8 mouse cellular contexts compared by ENCODE assay signal in the genomic region with DNA sequence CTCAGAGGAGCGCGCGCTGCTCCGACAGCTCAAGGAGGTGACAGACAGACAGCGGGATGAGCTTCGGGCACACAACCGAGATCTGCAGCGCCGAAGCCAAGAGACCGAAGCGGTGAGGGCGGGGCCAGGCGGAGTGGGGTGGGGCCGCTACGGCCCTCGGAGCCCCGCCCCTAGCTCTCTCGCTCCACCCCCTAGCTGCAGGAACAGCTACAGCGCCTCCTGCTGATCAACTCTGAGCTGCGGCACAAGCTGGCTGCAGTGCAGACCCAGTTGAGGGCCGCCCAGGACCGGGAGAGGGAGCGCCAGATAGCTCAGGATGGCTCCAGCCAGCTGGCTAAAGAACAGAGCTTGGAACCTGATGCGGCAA. TPM values are rescaled to one million over a fixed set of nuclear protein-coding genes. Genes with fewer than 3 reads are reported as not detected.
DNase-seq lines count a peak whose midpoint lies in the region; ATAC-seq and TF ChIP-seq lines count a peak whose summit lies in the region.

No protein-coding gene starts in this region.

- H3K27me3 ChIP-seq in forebrain, embryonic 11.5 days (ENCODE audit: control insufficient read depth, insufficient read depth, low read length), result no peaks in the 10 kb centered on the region
- H3K27me3 ChIP-seq in heart, embryonic 16.5 days (ENCODE audit: control insufficient read depth, insufficient read depth, low read length), result no peaks in the 10 kb centered on the region
- H3K27me3 ChIP-seq in liver, embryonic 14.5 days (ENCODE audit: control insufficient read depth, insufficient read depth, low read length), result no peaks in the 10 kb centered on the region
- no peaks in the 10 kb centered on the region for H3K27me3 ChIP-seq in stomach, embryonic 15.5 days (replicated peaks)

- TF ChIP-seq EP300 in liver, embryonic 14.5 days (IDR thresholded peaks at IDR 0.05; ENCODE audit: low read depth), result no peak

- peak overlapping the region; percentile 95 for H3K4me2 ChIP-seq in forebrain, embryonic 11.5 days (ENCODE audit: low read depth, low read length, severe bottlenecking)
- H3K4me2 ChIP-seq in heart, embryonic 16.5 days (ENCODE audit: low read depth, low read length), result peak overlapping the region; percentile 89
- H3K4me2 ChIP-seq in liver, embryonic 14.5 days (ENCODE audit: low read depth), result peak overlapping the region; percentile 99
- H3K4me2 ChIP-seq in stomach, embryonic 15.5 days, result peak overlapping the region; percentile 94

- ATAC-seq in forebrain, embryonic 11.5 days (replicated peaks; ENCODE audit: low FRiP score), result peak; percentile 90
- peak; percentile 85 for ATAC-seq in heart, embryonic 16.5 days (replicated peaks; ENCODE audit: extremely low read depth, insufficient read depth, low FRiP score)
- ATAC-seq in liver, embryonic 14.5 days (ENCODE audit: insufficient read depth), result peak; percentile 85
- peak; percentile 87 for ATAC-seq in stomach, embryonic 15.5 days (ENCODE audit: insufficient read depth, low FRiP score, low read depth)

- H3K36me3 ChIP-seq in forebrain, embryonic 11.5 days (ENCODE audit: control insufficient read depth, insufficient read depth, low read length), result peaks cover 10% of the 10 kb centered on the region
- H3K36me3 ChIP-seq in heart, embryonic 16.5 days (ENCODE audit: control insufficient read depth, insufficient read depth), result peaks cover 34% of the 10 kb centered on the region
- H3K36me3 ChIP-seq in liver, embryonic 14.5 days (replicated peaks; ENCODE audit: control insufficient read depth, insufficient read depth, low read depth), result peaks cover 38% of the 10 kb centered on the region
- peaks cover 29% of the 10 kb centered on the region for H3K36me3 ChIP-seq in stomach, embryonic 15.5 days

- H3K9me3 ChIP-seq in forebrain, embryonic 11.5 days (ENCODE audit: control insufficient read depth, low read length), result no peaks in the 10 kb centered on the region
- no peaks in the 10 kb centered on the region for H3K9me3 ChIP-seq in heart, embryonic 16.5 days (replicated peaks; ENCODE audit: control insufficient read depth, low read length)
- no peaks in the 10 kb centered on the region for H3K9me3 ChIP-seq in liver, embryonic 14.5 days (ENCODE audit: control insufficient read depth, low read length)
- no peaks in the 10 kb centered on the region for H3K9me3 ChIP-seq in stomach, embryonic 15.5 days

- peak; percentile 95 for TF ChIP-seq CTCF in liver, embryonic 14.5 days (IDR thresholded peaks at IDR 0.05; ENCODE audit: low read depth)

- DNase-seq in CD8-positive naive resting alpha-beta T cell, adult 2 months (ENCODE audit: low read depth in 2 of 2, low spot score in 2 of 2), result peak; percentile 87 to 90
- DNase-seq in c-Kit-positive CD71-negative TER-119-negative erythroid progenitor cells, embryonic 14.5 days (ENCODE audit: low read depth), result peak; percentile 83
- peak; percentile 97 for DNase-seq in forebrain, embryonic 11.5 days (ENCODE audit: low spot score)
- peak; percentile 96 to 98 for DNase-seq in kidney, postnatal 25 days
- DNase-seq in liver, embryonic 14.5 days (ENCODE audit: low read depth in 3 of 3, low spot score in 3 of 3), result peak; percentile 74 to 81 (median 75)
- DNase-seq in neural tube, embryonic 10.5 days (ENCODE audit: extremely low spot score, low spot score), result peak; percentile 92

- peaks cover 6% of the 10 kb centered on the region; the same call in 1 of the 2 replicates for H3K4me1 ChIP-seq in forebrain, embryonic 11.5 days (replicated peaks; ENCODE audit: control insufficient read depth, insufficient read depth, low read length)
- peaks cover 13% of the 10 kb centered on the region for H3K4me1 ChIP-seq in heart, embryonic 16.5 days (ENCODE audit: control insufficient read depth, insufficient read depth, low read length)
- H3K4me1 ChIP-seq in liver, embryonic 14.5 days (replicated peaks; ENCODE audit: control insufficient read depth in 2 of 2, insufficient read depth in 2 of 2, low read length in 1 of 2), result peaks cover 6 to 7% of the 10 kb centered on the region in 2 experiments; a peak in 1 of 4 replicates
- peaks cover 25% of the 10 kb centered on the region for H3K4me1 ChIP-seq in stomach, embryonic 15.5 days

- no peak overlapping the region for H3K27ac ChIP-seq in forebrain, embryonic 11.5 days (ENCODE audit: low read depth, low read length)
- H3K27ac ChIP-seq in heart, embryonic 16.5 days (ENCODE audit: low read length), result peak overlapping the region; percentile 96
- peak overlapping the region; percentile 18; the same call in 1 of the 2 replicates for H3K27ac ChIP-seq in liver, embryonic 14.5 days
- H3K27ac ChIP-seq in stomach, embryonic 15.5 days, result peak overlapping the region; percentile 88

- peak overlapping the region; percentile 55 for H3K9ac ChIP-seq in forebrain, embryonic 11.5 days (ENCODE audit: low read length)
- H3K9ac ChIP-seq in heart, embryonic 16.5 days (ENCODE audit: low read length), result peak overlapping the region; percentile 84
- H3K9ac ChIP-seq in liver, embryonic 14.5 days (replicated peaks), result peak overlapping the region; percentile 63
- H3K9ac ChIP-seq in stomach, embryonic 15.5 days, result peak overlapping the region; percentile 44

- WGBS in forebrain, embryonic 11.5 days, result 3% methylated on average over 24 of the region's 24 CpGs
- WGBS in heart, embryonic 16.5 days, result 3% methylated on average over 24 of the region's 24 CpGs
- 4% methylated on average over 24 of the region's 24 CpGs for WGBS in liver, embryonic 14.5 days (ENCODE audit: insufficient replicate concordance)
- WGBS in stomach, embryonic 15.5 days, result 4% methylated on average over 24 of the region's 24 CpGs

- H3K4me3 ChIP-seq in forebrain, embryonic 11.5 days (ENCODE audit: low read depth, low read length), result peak overlapping the region; percentile 43
- H3K4me3 ChIP-seq in heart, embryonic 16.5 days (ENCODE audit: low read length), result peak overlapping the region; percentile 65
- H3K4me3 ChIP-seq in liver, embryonic 14.5 days (ENCODE audit: insufficient read depth in 1 of 2, low read depth in 2 of 2, low read length in 2 of 2), result peak overlapping the region; percentile 48 to 68
- peak overlapping the region; percentile 48 for H3K4me3 ChIP-seq in stomach, embryonic 15.5 days (replicated peaks)

RNA-seq across cellular contexts. Expression of gene Rilp, which starts 0.7 kb away (rescaled TPM):
- 0.28 and 0.69 TPM in 2 replicates for polyA plus RNA-seq in forebrain, embryonic 11.5 days (2014; fragmentation: Nextera tagmentation; extraction: Ambion mirVana)
- polyA plus RNA-seq in heart, embryonic 16.5 days (2015; fragmentation: Nextera tagmentation; extraction: Ambion mirVana), result 11.0 and 13.3 TPM in 2 replicates
- polyA plus RNA-seq in liver, embryonic 14.5 days (2012; rRNA removed), result 1.6 and 1.7 TPM in 2 replicates
- polyA plus RNA-seq in liver, embryonic 14.5 days (2014; fragmentation: Nextera tagmentation; extraction: Ambion mirVana), result 2.0 and 2.4 TPM in 2 replicates
- polyA plus RNA-seq in stomach, embryonic 15.5 days (2015; fragmentation: Nextera tagmentation; extraction: Ambion mirVana), result 1.0 and 1.1 TPM in 2 replicates

RNA-seq across cellular contexts. Expression of gene Scarf1, which starts 2.7 kb away (rescaled TPM):
- 4.2 TPM in 2 replicates for polyA plus RNA-seq in forebrain, embryonic 11.5 days (2014; fragmentation: Nextera tagmentation; extraction: Ambion mirVana)
- 11.0 and 14.0 TPM in 2 replicates for polyA plus RNA-seq in heart, embryonic 16.5 days (2015; fragmentation: Nextera tagmentation; extraction: Ambion mirVana)
- 2.4 and 2.6 TPM in 2 replicates for polyA plus RNA-seq in liver, embryonic 14.5 days (2012; rRNA removed)
- polyA plus RNA-seq in liver, embryonic 14.5 days (2014; fragmentation: Nextera tagmentation; extraction: Ambion mirVana), result 1.1 and 2.0 TPM in 2 replicates
- polyA plus RNA-seq in stomach, embryonic 15.5 days (2015; fragmentation: Nextera tagmentation; extraction: Ambion mirVana), result 6.3 and 7.1 TPM in 2 replicates

RNA-seq across cellular contexts. Expression of gene Slc43a2, which starts 20.9 kb away (rescaled TPM):
- 5.5 and 7.5 TPM in 2 replicates for polyA plus RNA-seq in forebrain, embryonic 11.5 days (2014; fragmentation: Nextera tagmentation; extraction: Ambion mirVana)
- polyA plus RNA-seq in heart, embryonic 16.5 days (2015; fragmentation: Nextera tagmentation; extraction: Ambion mirVana), result 3.0 and 4.3 TPM in 2 replicates
- 2.7 and 3.0 TPM in 2 replicates for polyA plus RNA-seq in liver, embryonic 14.5 days (2012; rRNA removed)
- 2.4 and 2.8 TPM in 2 replicates for polyA plus RNA-seq in liver, embryonic 14.5 days (2014; fragmentation: Nextera tagmentation; extraction: Ambion mirVana)
- 4.9 and 6.3 TPM in 2 replicates for polyA plus RNA-seq in stomach, embryonic 15.5 days (2015; fragmentation: Nextera tagmentation; extraction: Ambion mirVana)

RNA-seq across cellular contexts. Expression of gene Prpf8, which starts 24.0 kb away (rescaled TPM):
- polyA plus RNA-seq in forebrain, embryonic 11.5 days (2014; fragmentation: Nextera tagmentation; extraction: Ambion mirVana), result 133 TPM in 2 replicates
- 31.4 and 34.1 TPM in 2 replicates for polyA plus RNA-seq in heart, embryonic 16.5 days (2015; fragmentation: Nextera tagmentation; extraction: Ambion mirVana)
- 34.2 and 38.1 TPM in 2 replicates for polyA plus RNA-seq in liver, embryonic 14.5 days (2012; rRNA removed)
- polyA plus RNA-seq in liver, embryonic 14.5 days (2014; fragmentation: Nextera tagmentation; extraction: Ambion mirVana), result 34.2 and 42.2 TPM in 2 replicates
- polyA plus RNA-seq in stomach, embryonic 15.5 days (2015; fragmentation: Nextera tagmentation; extraction: Ambion mirVana), result 49.9 and 58.6 TPM in 2 replicates

RNA-seq across cellular contexts. Expression of gene Tlcd2, which starts 49.1 kb away (rescaled TPM):
- polyA plus RNA-seq in forebrain, embryonic 11.5 days (2014; fragmentation: Nextera tagmentation; extraction: Ambion mirVana), result 9.5 TPM in 2 replicates
- polyA plus RNA-seq in heart, embryonic 16.5 days (2015; fragmentation: Nextera tagmentation; extraction: Ambion mirVana), result 11.2 and 12.1 TPM in 2 replicates
- polyA plus RNA-seq in liver, embryonic 14.5 days (2012; rRNA removed), result 7.3 and 8.2 TPM in 2 replicates
- polyA plus RNA-seq in liver, embryonic 14.5 days (2014; fragmentation: Nextera tagmentation; extraction: Ambion mirVana), result 11.9 and 13.0 TPM in 2 replicates
- 19.7 and 22.3 TPM in 2 replicates for polyA plus RNA-seq in stomach, embryonic 15.5 days (2015; fragmentation: Nextera tagmentation; extraction: Ambion mirVana)
